ENCODE assay signal across 8 mouse cellular contexts in genomic region chr3:101130526-101130925, GRCm38 (mm10). TPM values are rescaled to one million over a fixed set of nuclear protein-coding genes. Genes with fewer than 3 reads are reported as not detected.
DNase-seq lines count a peak whose midpoint lies in the region; ATAC-seq lines count a peak whose summit lies in the region.

No protein-coding gene starts in this region.

- WGBS in heart, embryonic 11.5 days (ENCODE audit: insufficient replicate concordance) = 5% methylated on average over 11 of the region's 11 CpGs

- peaks cover 5% of the 10 kb centered on the region; the same call in 1 of the 2 replicates for H3K4me1 ChIP-seq in heart, embryonic 11.5 days (ENCODE audit: control insufficient read depth, insufficient read depth, low read length)

- ATAC-seq in heart, embryonic 11.5 days (replicated peaks; ENCODE audit: insufficient number of reproducible peaks, low FRiP score, low TSS enrichment) = no peak; the same call in 1 of the 2 replicates
- ATAC-seq in monocyte, adult 5-6 weeks (replicated peaks; ENCODE audit: insufficient number of reproducible peaks, low FRiP score, low TSS enrichment, poor library complexity, severe bottlenecking) = no peak

- no peaks in the 10 kb centered on the region; the same call in 1 of the 2 replicates for H3K27me3 ChIP-seq in heart, embryonic 11.5 days (ENCODE audit: control insufficient read depth, insufficient read depth, low read length)

- peak; percentile 71 for DNase-seq in ES-CJ7 (ENCODE audit: low read depth, low spot score)
- DNase-seq in adrenal gland, postnatal 36 days = peak; percentile 33 to 59
- DNase-seq in kidney, postnatal 36 days = peak; percentile 15 to 52
- peak; percentile 77 for DNase-seq in mesoderm, embryonic 11.5 days (ENCODE audit: low read depth, low spot score)
- no peak for DNase-seq in layer of hippocampus, postnatal 25 days (ENCODE audit: extremely low spot score in 1 of 2, low spot score in 1 of 2)
- no peak for DNase-seq in spleen, adult 18-20 months

- 0 out of 2 replicates have a peak overlapping the region, but pooled peaks have one; percentile 18 for H3K4me3 ChIP-seq in heart, embryonic 11.5 days (ENCODE audit: low read depth, low read length)

- H3K9ac ChIP-seq in heart, embryonic 11.5 days (ENCODE audit: low read depth, low read length) = no peak overlapping the region

- no peak overlapping the region for H3K27ac ChIP-seq in heart, embryonic 11.5 days (ENCODE audit: low read depth, low read length)

- no peaks in the 10 kb centered on the region for H3K9me3 ChIP-seq in heart, embryonic 11.5 days (replicated peaks; ENCODE audit: control insufficient read depth, low read length)

- H3K4me2 ChIP-seq in heart, embryonic 11.5 days = peak overlapping the region; percentile 59

- no peaks in the 10 kb centered on the region for H3K36me3 ChIP-seq in heart, embryonic 11.5 days (ENCODE audit: control insufficient read depth, insufficient read depth, low read length)

RNA-seq across cellular contexts. Expression of gene Ptgfrn, which starts 20.4 kb away (rescaled TPM):
- 10 to 100 TPM; 47.6 to 53.9 TPM for total RNA-seq in adrenal gland, postnatal 36 days (2021)
- polyA plus RNA-seq in heart, embryonic 11.5 days (2014; fragmentation: Nextera tagmentation; extraction: Ambion mirVana) = 7.4 and 8.3 TPM in 2 replicates
- 10 to 100 TPM in 1 of 2 experiments, 1 to 10 TPM in 1; 10.0 to 11.1 TPM for total RNA-seq in layer of hippocampus, postnatal 25 days (2021)
- 0.10 to 0.57 TPM in 2 of 3 replicates, not detected in the other for total RNA-seq in monocyte, adult 5-6 weeks (2017)

Comparison
In these comparisons a context has a peak if more than half of its experiments do, and no peak if none do; other contexts are left out.
1. DNase-seq: peak in ES-CJ7 (single experiment), adrenal gland, postnatal 36 days (2 of 2), kidney, postnatal 36 days (2 of 2) and mesoderm, embryonic 11.5 days (single experiment); none in layer of hippocampus, postnatal 25 days (0 of 2) and spleen, adult 18-20 months (0 of 2).
2. RNA of gene Ptgfrn, which starts 20.4 kb away (total RNA-seq): 47.6 to 53.9 TPM in adrenal gland, postnatal 36 days; 10.0 to 11.1 TPM in layer of hippocampus, postnatal 25 days and 0.10 to 0.57 TPM in monocyte, adult 5-6 weeks; every median in the first group is over 4 times any median in the second.